Mouse (Mus musculus): Measurements from ENCODE around the gene Selenos.

GRCm38 (mm10) chr7:66079364-66080230 is at the start of gene Selenos:
- TF ChIP-seq GATA1 (IDR thresholded peaks at IDR 0.05; ENCODE audit: low read length) (no peak), TAL1 (IDR thresholded peaks at IDR 0.05; ENCODE audit: low read length) (no peak)
